In the genomic region with DNA sequence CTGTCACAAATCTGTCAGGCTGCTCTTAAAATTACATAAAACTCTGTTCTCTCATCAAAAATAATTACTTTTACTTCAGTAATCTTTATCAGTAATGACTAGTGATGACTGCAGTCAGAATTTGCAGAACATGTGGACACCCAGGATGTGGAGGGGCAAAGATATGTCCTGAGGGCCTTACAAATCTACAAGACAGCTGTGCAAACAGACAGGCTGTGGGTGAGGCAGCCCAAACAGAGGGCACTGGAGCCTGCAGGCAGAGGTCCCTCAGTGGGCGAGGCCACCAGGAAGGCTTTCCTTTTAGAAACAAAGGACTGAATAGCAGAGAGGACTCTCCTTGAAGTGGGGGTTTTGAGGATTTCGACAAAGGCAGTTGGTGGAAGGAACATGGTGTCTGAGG, we compare ENCODE assay signal across 16 mouse cellular contexts.
"Had no signal": no experiment of that assay in that cellular context is flagged by ENCODE, and none has a peak within 500 bp of the region (broad histone marks: within the 10 kb centered on the region; RNA-seq: fewer than 3 reads in every experiment).

No protein-coding gene starts in this region.

- DNase-seq: gastrocnemius, adult 2 months; gastrocnemius, postnatal 10 days; gastrocnemius, postnatal 25 days; heart, adult 18-20 months; heart, postnatal 10 days; heart, postnatal 4 days; kidney, adult 18-20 months; kidney, adult 8-10 months; kidney, postnatal 10 days; kidney, postnatal 25 days; left cerebral cortex, postnatal 4 days had no signal

- ATAC-seq: hindbrain, embryonic 16.5 days; inflammation-experienced regulatory T-cells, adult 6 months; intestine, embryonic 15.5 days; intestine, postnatal 0 days; liver, embryonic 12.5 days had no signal
